Mouse (Mus musculus) urinary bladder, adult 2 months (tissue): ENCODE measurements around the gene Gm17949. TPM values are rescaled to one million over a fixed set of nuclear protein-coding genes. Genes with fewer than 3 reads are reported as not detected.

ENCODE experiments used
- DNase-seq: peaks from one replicate; pipeline ENCODE4 v3.0.0; 2022; ENCODE audit warnings: low spot score
- polyA plus RNA-seq: library from polyadenylated mRNA; depleted of rRNA; stranded (reverse); fragments of >200 nt; gene quantifications from 2 replicates; pipeline ENCODE4 v1.2.3, GENCODE M21; 2012; rRNA removed

The Gm17949 gene
- 0.18 and 0.19 TPM in 2 replicates for polyA plus RNA-seq

DNA sequence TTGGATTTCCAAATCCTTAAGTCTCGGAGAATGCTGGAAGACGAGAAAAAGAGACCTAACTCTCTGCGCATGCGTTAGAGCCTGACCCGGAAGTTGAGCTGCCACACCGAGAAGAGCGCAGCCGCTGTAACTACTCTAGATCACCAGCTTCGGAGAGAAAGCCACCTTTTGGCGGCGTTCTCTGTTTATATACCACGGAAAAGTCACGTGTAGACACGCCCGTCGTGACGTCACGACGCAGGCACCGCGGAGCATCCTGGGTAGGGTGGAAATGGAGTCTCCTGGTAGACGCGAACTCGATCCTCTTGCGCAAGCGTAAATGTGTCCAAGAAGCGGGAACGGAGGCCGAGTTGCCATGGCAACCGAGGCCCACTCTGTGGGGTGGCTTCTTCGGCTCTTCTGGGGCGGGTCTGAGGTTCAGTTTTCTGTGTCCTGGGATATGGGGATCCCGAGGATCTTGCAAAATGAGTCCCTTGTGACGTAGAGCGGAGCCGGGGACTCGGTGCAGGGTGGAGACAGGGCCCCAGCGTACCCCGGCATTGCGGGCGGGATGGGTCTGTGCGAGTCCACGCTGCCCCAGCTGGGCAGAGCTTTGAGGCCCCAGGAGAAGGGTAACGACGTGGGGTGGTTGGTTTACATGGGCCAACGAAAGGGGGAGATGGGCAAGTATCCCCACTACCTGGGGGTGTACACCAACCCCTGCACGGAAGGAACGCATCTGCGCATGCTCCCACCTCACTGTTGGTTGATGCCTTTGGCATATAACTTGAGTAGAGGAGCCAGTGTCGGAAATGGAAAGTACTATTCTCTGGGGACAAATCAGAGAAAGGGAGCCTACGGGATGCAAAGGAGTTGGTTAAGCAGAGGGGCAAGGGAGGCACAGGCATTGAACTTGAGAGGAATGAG is at the start of gene Gm17949, which contains the start of gene Gtf2f1:
Gene Gm17949, plus strand, starts transcription at position 234 of the 906 bp plus-strand sequence.
Gene Gtf2f1, minus strand, starts transcription at position 53 of the 906 bp plus-strand sequence.
- DNase-seq, result peak; percentile 82

DNA sequence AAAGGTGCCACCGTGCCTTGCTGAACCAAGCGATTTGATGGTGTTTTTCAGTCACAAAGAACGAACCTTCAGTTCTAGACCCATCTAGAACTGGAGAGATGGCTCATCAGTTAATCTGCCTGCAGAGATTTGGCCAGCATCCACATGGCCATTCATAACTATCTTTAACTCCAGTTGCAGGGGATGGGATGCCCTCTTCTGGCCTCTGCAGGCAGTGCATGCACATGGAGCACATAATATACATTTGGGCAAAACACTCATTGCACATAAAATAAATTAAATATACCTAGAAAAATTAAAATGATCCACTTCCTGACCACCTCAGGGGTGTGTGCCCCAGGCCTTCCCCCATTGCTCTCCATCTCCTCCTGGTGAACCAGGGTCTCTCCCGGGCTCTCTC is 49.4 kb upstream of the Gm17949 start:
- no peak for DNase-seq

DNA sequence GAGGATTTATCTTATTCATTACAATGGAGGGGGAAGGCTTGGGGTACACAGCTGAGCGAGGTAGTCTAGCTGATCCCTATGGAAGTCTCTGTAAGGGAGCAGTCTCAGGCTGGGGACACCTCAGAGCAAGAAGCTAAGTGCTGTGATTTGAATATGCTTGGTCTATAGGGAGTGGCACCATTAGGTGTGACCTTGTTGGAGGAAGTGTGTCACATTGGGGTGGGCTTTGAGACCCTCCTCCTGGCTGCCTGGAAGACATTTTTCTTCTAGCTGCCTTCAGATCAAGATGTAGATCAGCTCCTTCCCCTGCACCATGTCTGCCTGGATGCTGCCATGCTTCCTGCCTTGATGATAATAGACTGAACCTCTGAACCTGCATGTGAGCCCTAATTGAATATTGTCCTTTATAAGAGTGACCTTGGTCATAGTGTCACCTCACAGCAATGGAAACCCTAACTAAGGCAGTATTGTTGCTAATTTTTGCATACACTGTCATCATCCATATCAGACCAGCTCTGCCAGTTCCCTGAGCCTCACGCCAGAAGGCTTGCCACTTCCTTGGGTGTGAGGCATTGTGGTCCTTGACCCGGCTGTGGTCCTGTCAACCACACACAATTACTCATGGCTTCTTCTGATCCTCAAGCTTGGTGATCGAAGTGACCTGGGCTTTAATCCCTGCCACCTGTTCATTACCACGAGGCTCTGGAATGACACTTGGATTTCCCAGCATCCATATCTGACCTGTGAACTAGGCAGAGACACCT is 48.4 kb upstream of the Gm17949 start:
- DNase-seq, result no peak

DNA sequence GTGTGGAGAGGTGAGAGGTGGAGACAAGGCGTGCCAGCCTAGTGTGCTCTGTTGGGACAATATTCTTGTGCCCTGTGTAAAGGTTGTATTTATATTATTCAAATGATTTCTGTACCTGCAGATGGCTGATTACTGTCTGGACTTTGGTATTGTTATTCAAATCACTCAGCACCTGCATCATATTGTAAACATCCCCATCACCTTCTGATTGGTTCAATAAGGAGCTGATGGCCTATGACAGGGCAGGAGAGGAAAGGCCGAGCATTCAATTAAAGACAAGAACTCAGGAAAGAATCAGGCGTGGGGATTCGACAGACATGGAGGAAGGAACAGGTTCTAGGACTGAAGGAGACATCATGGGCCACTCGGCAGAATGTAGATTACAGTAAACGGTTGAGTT is 47.6 kb upstream of the Gm17949 start:
- no peak for DNase-seq

DNA sequence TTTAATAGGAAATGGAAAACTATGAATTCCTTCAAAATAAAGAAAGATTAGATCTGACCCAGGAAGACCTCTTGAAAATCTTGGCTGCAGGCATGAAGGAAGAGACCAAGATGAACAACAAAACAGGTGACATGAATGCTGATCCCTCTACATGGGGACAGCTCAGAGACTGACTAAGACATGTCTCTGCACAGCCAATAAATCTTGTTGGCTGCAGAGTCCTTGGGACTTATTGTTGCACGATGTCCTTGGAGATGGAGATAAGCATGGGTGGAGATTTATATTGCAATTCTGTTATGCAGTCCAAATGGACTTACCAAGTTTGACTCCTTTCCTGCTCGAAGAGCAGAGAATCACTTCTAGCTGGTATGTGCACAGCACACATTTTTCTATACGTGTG is 41.9 kb upstream of the Gm17949 start:
- no peak for DNase-seq

DNA sequence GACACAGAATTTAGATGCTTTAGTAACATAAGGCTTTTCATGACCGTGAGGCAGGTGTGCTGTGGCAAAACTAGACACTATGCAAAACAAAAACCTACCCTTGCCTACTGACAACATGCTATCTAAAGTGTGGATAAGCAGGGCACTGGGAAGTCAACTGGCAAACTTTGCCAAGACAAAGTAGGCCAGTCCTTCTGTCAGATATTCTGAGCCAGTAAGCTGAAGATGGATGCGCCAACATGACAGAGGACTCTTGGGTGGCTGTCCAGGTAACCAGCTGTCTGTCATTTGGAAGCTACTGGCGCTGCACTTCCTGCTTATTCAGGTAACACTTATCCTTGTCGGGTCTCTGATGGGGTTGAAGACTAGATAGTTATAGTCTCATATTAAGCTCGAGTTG is 41.2 kb upstream of the Gm17949 start:
- no peak for DNase-seq

DNA sequence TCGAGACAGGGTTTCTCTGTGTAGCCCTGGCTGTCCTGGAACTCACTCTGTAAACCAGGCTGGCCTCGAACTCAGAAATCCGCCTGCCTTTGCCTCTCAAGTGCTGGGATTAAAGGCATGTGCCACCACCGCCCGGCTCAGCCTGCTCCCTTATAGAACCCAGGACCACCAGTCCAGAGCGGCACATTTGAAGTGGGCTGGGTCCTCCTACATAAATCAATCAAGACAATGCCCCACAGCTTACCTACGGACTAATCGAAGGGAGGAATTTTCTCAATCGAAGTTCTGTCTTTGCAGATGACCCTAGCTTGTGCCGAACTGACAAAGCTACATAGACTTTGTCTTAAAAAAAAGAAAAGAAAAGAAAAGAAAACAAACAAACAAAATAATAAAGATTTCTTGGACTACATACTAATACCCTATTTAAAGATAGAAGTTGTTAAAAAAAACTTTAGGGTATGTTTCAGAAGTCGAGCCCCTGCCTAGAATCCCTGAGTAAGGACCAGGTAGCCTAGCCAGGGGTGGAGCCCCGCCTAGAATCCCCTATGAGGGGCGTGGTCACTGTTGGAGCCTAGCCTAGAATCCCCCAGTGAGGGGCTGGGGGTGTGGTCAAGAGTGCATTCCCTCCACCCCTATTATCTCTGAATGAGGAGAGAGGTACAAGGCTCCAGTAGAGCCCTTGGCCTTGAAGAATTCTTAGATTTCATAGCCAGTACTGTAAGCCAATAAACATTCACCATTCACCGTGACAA is 37.1 kb upstream of the Gm17949 start:
- DNase-seq, result no peak

DNA sequence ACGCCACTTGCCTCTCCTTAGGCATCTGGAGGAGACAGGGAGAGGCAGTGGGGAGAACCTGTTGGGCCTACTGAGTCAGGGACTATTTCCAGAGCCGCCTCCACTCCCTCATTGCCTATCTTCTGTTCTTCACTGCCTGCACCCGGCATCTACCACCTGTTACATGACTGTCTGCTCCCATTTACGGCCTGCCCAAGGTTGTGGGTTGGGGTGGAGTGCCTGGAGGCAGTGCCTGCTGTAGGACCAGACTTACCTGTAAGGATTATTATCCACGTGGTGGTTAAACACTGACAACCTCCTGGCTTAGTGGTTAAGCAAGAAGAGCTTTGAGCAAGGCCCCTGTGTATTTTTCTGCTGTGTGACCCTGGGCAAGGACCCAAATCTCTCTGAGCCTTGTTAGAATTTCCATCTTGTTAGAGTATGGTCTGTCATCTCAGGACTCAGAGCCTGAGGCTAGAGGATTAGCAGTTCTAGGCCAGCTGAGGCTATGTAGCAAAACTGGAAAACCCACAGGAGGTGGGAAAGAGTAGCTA is 36.5 kb upstream of the Gm17949 start:
- no peak for DNase-seq

DNA sequence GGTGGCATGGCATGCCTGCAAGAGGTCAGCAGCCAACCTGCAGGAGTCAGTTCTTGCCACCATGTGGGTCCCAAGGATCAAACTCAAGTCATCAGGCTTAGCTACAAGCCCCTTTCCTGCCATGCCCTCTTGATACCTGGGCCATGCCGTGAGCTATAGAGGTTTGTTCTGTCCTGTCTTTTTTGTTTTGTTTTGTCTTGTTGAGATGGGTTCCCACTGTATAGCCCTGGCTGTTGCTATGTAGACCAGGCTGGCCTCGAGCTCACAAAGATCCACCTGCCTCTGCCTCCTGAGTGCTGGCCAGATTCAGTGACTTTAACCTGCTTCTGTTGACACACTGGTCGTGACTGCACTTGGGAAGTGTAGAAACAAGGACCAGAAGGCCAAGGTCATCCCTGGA is 35.9 kb upstream of the Gm17949 start:
- DNase-seq, result no peak

DNA sequence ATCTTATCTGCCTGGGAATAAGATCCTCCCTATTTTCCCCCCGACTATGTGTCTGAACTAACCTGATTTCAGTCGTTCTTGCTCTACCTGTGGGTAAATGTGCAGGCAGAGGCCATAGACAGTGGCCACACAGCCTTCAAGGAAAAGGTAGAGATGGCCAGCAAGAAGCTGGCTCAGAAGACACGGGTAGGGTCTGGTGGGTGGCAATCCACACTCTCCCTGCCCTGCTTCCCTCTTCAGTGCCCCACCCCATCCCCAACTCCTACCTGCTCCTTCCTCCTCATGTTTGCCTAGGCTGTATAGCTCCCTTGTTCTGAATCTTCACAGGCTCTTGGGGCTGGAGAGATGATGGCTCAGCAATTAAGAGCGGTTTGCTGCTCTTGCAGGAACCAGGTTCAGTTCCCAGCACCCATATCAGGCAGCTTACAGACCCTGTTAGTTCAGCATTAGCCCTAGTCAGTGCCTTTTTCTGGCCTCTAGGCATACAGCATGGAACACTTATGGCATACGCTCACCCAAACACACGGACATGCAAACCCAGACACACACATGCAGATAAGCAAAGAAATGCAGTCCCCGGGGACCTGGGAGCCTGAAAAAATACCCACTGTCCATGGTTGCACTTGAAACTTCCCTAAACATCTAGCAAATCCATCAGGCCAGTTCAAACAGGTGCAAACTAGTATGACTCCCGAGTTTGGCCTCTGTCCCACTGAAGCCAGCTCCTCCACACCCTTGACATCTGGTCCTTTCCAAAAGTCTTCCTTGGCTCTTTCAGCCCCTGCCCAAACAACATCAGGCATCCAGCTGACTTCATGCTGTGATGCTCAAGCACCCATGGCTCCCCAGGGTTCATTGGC is 34.5 kb upstream of the Gm17949 start:
- DNase-seq, result no peak

DNA sequence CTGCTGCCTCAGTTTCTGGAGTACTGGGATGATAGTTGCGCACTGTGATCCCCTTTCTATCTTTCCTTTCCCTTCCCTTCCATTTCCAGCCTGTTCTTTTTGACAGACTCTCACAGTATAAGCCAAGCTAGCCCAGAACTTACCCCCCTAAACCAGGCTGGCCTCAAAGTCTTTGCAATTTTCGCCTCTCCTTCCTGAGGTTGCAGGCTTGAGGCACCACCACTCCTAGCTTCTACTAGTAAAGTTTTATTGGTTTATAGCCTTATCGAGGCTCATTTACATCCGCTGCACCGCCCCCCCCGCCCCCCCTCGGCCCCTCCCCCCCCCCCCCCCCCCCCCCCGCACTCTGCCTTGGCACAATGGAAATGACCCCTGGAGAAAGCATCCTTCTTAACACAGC is 31.7 kb upstream of the Gm17949 start:
- no peak for DNase-seq

DNA sequence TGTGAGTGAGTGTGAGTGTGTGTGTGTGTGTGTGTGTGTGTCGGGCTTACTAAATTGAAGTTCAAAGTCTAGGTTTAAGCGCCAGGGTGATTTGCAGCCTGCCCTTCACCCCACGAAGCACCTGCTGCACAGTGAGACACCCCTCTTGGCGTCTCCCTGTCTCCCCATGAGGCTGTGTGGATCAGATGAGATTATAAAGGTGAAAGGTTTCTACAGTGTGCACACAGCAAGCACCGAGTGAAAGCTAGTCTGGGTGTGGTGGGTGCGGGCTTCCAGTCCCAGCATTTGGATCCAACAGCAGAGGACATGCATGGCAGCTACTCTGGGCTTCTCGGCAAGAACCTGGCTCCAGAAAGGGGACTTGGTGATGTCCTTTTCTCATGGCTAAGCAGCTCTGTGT is 30.2 kb upstream of the Gm17949 start:
- DNase-seq, result no peak

DNA sequence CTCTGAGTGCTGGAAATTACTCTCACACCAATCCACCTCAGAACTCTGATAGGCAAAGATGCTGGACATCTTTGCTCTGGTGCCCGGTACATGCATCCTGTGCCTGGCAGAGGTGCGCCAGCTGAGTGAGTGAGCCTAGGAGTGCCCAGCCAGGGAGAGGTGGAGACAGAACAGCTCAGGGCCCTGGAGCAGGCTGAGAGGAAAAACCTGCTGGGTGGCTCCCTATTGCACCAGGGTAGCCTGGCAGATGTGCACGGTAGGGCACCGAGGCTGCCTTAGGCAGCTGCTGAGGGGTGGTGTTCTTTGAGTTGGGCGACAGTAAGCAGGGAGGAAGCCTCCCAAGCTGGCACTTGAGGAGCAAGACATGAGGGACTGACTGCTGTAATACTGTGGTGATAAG is 29.3 kb upstream of the Gm17949 start, which contains the start of gene Acer1:
Gene Acer1, minus strand, starts transcription at position 114 of the 400 bp plus-strand sequence.
- no peak for DNase-seq

DNA sequence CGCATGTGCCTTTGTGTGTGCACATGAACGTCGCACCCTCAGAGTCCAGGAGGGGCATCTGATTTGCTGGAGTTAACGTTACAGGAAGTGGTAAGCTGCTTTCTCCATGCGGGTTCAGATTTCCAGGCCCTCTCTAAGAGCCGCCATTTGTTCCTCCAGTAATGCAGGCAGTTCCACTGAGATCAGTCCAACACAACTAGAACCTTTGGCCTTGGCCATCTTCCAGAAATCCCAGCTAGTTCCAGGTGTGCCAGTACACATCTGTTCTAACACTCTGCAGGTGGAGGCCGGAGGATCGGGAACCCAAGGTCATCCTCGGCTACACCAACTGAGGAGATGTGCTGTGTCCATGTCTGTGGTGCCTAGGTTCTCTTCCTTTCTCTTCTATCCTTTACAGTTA is 26.4 kb upstream of the Gm17949 start:
- no peak for DNase-seq

DNA sequence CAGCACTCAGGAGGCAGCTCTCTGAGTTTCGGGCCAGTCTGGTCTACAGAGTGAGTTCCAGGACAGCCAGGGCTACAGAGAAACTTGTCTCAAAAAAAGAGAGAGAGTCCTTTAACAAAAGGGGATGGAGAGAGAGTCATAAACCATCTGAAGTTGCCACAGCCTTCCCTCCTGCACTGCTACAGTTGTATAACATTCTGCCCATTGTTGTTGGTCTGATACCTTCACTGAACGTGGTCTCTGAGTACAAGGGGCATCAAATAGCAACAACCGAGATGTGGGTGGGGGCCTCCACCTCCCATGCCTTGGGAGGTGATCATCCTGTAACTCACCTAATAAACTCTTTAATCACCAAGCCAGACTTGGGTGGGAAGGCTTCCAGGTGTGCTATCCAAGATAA is 25.6 kb upstream of the Gm17949 start:
- no peak for DNase-seq

DNA sequence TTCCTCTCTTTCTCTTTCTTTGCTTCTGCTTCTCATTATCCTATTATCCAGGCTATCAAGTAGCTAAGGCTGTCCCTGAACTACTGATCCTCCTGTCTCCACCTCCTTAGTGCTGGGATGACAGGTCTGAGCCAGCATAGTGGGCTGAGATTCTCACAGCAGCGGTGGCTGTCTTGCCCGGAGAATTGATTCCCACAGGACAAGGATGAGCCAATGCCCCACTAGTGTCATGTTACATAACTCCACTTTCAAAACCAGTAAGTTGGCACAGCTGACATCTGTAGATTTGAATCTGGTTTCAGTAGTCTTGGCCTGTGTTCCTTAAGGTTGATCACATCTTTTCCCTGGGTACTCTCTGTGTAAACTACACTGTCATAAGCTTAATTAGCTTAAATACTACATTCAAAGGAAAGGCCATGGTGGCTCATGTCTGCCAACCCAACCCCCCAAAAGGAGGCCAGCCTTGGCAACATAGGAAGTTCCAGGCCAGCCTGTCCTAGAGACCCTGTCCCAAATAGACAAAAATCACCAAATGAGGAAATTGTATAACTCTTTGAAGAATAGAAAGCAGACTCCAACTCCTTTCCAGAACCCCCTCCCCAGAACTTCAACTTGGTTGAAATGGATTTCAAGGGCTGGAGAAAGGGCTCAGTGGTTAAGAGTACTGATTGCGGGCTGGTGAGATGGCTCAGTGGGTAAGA is 25.0 kb upstream of the Gm17949 start:
- no peak for DNase-seq

DNA sequence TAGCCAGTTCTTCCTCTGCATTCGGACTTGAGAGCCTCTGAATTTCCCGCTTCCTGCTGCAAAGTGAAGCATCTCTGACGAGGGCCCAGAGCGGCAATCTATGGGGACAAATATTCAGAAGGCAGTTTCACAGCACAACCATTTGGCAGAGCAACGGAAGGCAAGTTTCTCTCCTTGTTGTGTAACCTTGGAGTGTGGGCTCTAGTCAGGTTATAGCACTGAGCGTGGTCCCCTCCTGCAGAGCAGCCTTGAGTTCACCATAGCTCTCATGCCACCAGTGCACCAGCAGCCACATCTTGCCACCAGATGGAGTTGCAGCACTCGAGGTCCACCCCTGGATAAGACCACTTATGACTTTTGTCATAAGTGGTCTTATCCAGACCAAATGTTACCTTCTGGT is 22.8 kb upstream of the Gm17949 start:
- peak; percentile 9 for DNase-seq

DNA sequence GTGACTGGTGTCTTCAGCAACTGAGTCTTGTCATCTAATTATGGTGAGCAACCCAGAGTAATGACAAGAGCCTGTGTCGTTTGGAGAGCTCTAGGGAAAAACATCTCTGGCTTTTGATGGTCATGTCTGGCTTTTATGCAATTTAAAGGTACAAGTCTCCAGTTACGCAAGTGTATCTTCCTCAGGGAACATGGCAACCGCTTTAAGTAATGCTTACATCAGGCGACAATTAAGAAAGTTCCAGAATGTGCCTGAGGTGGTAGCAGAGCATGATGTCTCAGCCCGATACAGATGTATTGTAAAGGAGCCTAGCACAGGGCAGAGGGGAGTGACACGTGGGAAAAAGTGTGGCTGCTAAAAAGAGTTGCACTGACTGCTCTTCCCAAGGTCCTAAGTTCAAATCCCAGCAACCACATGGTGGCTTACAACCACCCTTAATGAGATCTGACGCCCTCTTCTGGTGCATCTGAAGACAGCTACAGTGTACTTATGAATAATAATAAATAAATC is 22.3 kb upstream of the Gm17949 start:
- DNase-seq, result peak; percentile 11

DNA sequence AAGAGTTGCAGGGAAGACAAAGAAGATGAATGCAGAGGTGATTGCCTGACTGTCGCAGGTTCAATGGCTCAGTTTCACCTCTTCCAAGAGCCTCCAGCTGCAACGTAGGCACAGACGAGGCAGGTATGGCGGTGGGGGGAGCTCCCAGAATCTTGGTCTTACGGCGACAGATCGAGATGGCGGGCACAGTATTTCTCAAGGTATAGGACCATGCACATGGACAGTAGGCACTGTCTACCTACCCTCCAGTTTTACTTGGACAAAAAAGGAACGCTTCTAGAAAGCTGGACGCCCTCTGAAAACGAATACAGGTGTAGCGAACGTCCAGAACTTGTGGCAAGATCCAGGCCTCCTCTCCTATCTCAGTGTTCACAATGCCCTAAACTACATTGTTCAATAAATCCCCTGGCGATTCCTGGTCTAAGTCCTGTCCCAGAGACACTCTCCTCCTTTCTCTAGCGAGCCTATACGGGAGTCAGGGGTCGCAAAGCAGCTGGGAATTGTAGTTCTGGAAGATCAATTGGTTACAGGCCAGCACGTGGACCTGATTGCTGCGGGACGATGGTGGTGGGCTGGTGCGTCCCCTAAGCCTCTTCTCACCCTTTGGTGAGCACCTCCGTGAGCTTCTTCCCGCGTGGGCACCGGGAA is 21.7 kb upstream of the Gm17949 start:
- peak; percentile 22 for DNase-seq
